Mouse (Mus musculus) CD4-positive, CD25-positive, alpha-beta regulatory T cell, adult 2 months (primary cell): ENCODE results near the gene Otud7a.

Experiments
- DNase-seq: peaks from one replicate; pipeline ENCODE4 v3.0.0-alpha.2; 2012; ENCODE audit warnings: low read depth, low spot score

Otud7a gene

GRCm38 (mm10) chr7:63444484-63445345 lies at the start of gene Otud7a:
TSS of gene Otud7a (plus strand) at chr7:63444751.
- DNase-seq, result no peak

- DNase-seq, result no peak
Observed at GRCm38 (mm10) chr7:63405988-63406387, 38.6 kb upstream of the Otud7a start.

GRCm38 (mm10) chr7:63445346-63445700 lies 772 bp downstream of the Otud7a start:
- no peak for DNase-seq

GRCm38 (mm10) chr7:63446951-63447350 lies 2.4 kb downstream of the Otud7a start:
- DNase-seq, result no peak

GRCm38 (mm10) chr7:63455228-63455627 lies 10.7 kb downstream of the Otud7a start:
- no peak for DNase-seq

- DNase-seq, result no peak
Observed at GRCm38 (mm10) chr7:63462234-63462633, 17.7 kb downstream of the Otud7a start.

GRCm38 (mm10) chr7:63462684-63463083 lies 18.1 kb downstream of the Otud7a start:
- DNase-seq, result no peak

GRCm38 (mm10) chr7:63466729-63467128 lies 22.2 kb downstream of the Otud7a start:
- DNase-seq, result no peak

GRCm38 (mm10) chr7:63468258-63468657 lies 23.7 kb downstream of the Otud7a start:
- DNase-seq, result no peak

GRCm38 (mm10) chr7:63483091-63483490 lies 38.5 kb downstream of the Otud7a start:
- no peak for DNase-seq

GRCm38 (mm10) chr7:63497051-63497547 lies 52.5 kb downstream of the Otud7a start:
- no peak for DNase-seq

GRCm38 (mm10) chr7:63504202-63504601 lies 59.7 kb downstream of the Otud7a start:
- DNase-seq, result no peak

- no peak for DNase-seq
Observed at GRCm38 (mm10) chr7:63508079-63508478, 63.5 kb downstream of the Otud7a start.

GRCm38 (mm10) chr7:63509825-63510224 lies 65.3 kb downstream of the Otud7a start:
- no peak for DNase-seq

GRCm38 (mm10) chr7:63511458-63511857 lies 66.9 kb downstream of the Otud7a start:
- no peak for DNase-seq

GRCm38 (mm10) chr7:63512561-63512960 lies 68.0 kb downstream of the Otud7a start:
- no peak for DNase-seq

GRCm38 (mm10) chr7:63516141-63516895 lies 71.8 kb downstream of the Otud7a start:
- DNase-seq, result no peak

- DNase-seq, result no peak
Observed at GRCm38 (mm10) chr7:63520299-63520698, 75.7 kb downstream of the Otud7a start.

- no peak for DNase-seq
Observed at GRCm38 (mm10) chr7:63522403-63522802, 77.9 kb downstream of the Otud7a start.

- no peak for DNase-seq
Observed at GRCm38 (mm10) chr7:63523051-63523450, 78.5 kb downstream of the Otud7a start.

GRCm38 (mm10) chr7:63540293-63540692 lies 95.7 kb downstream of the Otud7a start:
- DNase-seq, result no peak

- no peak for DNase-seq
Observed at GRCm38 (mm10) chr7:63554457-63554856, 109.9 kb downstream of the Otud7a start.

- no peak for DNase-seq
Observed at GRCm38 (mm10) chr7:63556324-63556723, 111.8 kb downstream of the Otud7a start.
